Mouse (Mus musculus) cerebellum, adult 2 months (tissue): ENCODE measurements around the gene Prr15. TPM values are rescaled to one million over a fixed set of nuclear protein-coding genes. Genes with fewer than 3 reads are reported as not detected.
A peak's percentile ranks its signal among the peaks of the same experiment; 100 is the strongest.

Experiments used
- DNase-seq, 2 experiments: peaks; one replicate each; pipeline ENCODE4 v3.0.0; 2021
- H3K27ac ChIP-seq: fragments of 200-500 bp; 2 replicates; pipeline ENCODE4 v1.5.1; 2012; ENCODE audit warnings: low read length, control low read depth, inconsistent platforms; ENCODE audit not compliant: insufficient read depth
- H3K27me3 ChIP-seq: fragments of 200-500 bp; 2 replicates; pipeline ENCODE4 v1.6.1; 2012; ENCODE audit warnings: inconsistent platforms, mild to moderate bottlenecking, low read length, moderate library complexity; ENCODE audit not compliant: control insufficient read depth, insufficient read depth
- H3K4me1 ChIP-seq: fragments of 200-500 bp; 2 replicates; pipeline ENCODE4 v1.6.1; 2011; ENCODE audit warnings: low read length; ENCODE audit not compliant: control insufficient read depth, insufficient read depth
- H3K4me3 ChIP-seq: fragments of 200-500 bp; replicated peaks from 2 replicates; pipeline ENCODE3; 2011; ENCODE audit warnings: mild to moderate bottlenecking, low read depth, low read length, control low read depth; ENCODE audit not compliant: insufficient read depth
- CTCF ChIP-seq: fragments of 200-500 bp; IDR thresholded peaks from 2 replicates; pipeline ENCODE4 v1.5.1; 2011; ENCODE audit warnings: low read depth, mild to moderate bottlenecking, control low read depth, low read length, moderate library complexity, borderline replicate concordance; ENCODE audit not compliant: insufficient read depth
- POLR2A ChIP-seq: fragments of 200-500 bp; IDR thresholded peaks from 2 replicates; pipeline ENCODE4 v1.6.1; 2011; ENCODE audit warnings: low read length, control low read depth, borderline replicate concordance; ENCODE audit not compliant: insufficient read depth
- WGBS: fragments of 180-500 bp; shearing (Covaris S2); methylation state at CpG from one replicate; pipeline ENCODE4 v1.1.7; 2018; 5-methylcytosine and 5-hydroxymethylcytosine counted together
- polyA plus RNA-seq: library from polyadenylated mRNA; depleted of rRNA; stranded (reverse); fragments of >200 nt; gene quantifications from 2 replicates; pipeline ENCODE4 v1.2.3, GENCODE M21; 2012

Prr15 gene
- polyA plus RNA-seq, 1 experiment = 1.9 TPM

DNA sequence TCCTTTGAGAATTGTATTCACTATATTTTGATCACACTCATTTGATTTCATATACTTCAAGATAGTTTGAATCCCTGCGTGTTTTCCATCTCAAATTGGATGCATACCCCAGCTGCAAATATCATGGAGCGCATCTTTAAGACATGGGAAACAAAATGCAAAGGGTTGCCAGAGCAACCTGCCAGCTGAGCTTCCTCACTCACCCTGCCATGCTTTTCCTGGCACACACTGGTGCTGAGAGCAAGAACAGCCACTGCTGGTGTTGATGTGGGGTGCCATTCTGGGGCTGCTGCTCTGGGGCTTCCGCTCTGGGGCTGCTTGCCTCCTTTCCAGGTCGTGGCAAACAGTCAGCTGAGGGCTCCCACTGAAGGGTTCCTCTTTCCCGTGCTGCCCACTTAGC, 38.8 kb upstream of the Prr15 start:
- peaks cover 16% of the 10 kb centered on the region for H3K4me1 ChIP-seq
- DNase-seq = no peak
- no peaks in the 10 kb centered on the region for H3K27me3 ChIP-seq
- no peak overlapping the region for H3K4me3 ChIP-seq
- WGBS = 60% methylated on average over 5 of the region's 5 CpGs
- H3K27ac ChIP-seq = no peak overlapping the region
- TF ChIP-seq CTCF (no peak), POLR2A (no peak)

DNA sequence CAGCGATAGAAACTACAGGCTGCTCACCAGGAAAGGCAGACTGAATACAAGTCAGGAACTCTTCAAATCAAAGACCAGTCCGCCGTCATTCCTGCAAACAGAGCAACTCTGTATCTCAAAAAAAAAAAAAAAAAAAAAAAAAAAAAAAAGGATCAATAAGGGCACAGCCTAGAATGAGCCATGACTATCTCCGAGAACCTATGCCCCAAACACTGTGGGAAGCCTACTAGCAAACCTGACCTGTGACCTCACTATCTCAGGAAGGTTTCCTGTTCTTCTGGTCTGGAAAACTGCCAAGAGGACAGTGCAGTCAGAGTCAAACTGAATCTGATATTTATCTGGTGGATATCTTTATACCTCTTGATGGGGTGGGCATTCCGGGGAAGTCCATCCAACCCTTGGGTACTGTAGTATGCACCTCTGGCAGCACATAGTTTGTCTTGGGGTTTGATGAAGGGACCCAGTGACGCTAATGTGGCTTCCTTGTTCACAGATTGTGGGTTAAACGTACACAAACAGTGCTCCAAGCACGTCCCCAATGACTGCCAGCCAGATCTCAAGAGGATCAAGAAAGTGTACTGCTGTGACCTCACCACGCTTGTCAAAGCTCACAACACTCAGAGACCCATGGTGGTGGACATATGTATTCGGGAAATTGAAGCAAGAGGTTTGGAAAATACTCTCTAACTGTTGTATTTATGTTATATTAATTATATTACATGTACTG, 35.7 kb upstream of the Prr15 start:
- no peak for DNase-seq
- 60% methylated on average over 10 of the region's 10 CpGs for WGBS
- Histone ChIP-seq H3K4me1 (peaks cover 6% of the 10 kb centered on the region), H3K27me3 (no peaks in the 10 kb centered on the region), H3K4me3 (no peak overlapping the region), H3K27ac (peak overlapping the region; percentile 61; the same call in 1 of the 2 replicates)
- TF ChIP-seq POLR2A (no peak), CTCF (no peak)

DNA sequence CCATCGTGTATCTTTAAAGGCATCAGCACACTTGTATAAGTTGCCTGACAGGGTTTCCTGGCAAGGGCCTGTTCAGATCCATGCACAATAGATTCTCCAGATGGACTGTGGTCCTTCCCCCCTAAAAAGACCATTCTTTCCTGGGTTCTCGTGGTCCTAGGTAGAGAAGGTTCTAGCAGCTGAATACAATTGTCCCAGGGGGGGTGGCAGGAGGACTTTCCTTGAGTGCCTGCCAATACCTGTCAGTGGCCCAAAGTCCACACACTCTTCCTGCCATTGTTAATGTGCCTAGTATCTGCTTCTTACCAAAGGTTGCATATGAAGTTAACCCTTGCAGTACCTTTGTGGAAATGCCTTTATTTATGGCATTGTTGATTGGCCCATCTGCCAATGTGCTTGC, 28.4 kb upstream of the Prr15 start:
- Histone ChIP-seq H3K4me1 (peaks cover 3% of the 10 kb centered on the region), H3K4me3 (no peak overlapping the region), H3K27me3 (no peaks in the 10 kb centered on the region), H3K27ac (no peak overlapping the region)
- 45% methylated on average over 2 of the region's 2 CpGs for WGBS
- no peak for TF ChIP-seq CTCF
- no peak for TF ChIP-seq POLR2A
- DNase-seq = no peak

DNA sequence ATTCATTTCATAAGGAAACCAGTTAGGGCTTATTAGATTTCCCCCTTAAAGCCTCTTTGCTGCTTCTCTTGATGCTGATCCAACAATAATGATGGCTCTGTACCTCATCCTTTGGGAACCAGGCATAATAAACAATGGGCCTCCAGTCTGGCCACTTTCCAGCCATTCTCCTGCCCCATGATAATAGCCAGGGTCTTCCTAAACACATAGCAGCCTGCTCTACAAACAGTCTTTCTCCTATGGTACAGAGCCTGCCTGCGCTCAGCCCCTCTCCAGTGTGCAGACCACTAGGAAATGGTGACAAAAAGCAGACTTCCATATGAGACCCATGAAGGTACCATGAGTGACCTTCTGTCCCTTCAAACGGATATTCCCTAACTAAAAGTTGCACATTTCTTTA, 26.2 kb upstream of the Prr15 start:
- Histone ChIP-seq H3K4me3 (no peak overlapping the region), H3K27ac (no peak overlapping the region), H3K4me1 (peaks cover 5% of the 10 kb centered on the region), H3K27me3 (no peaks in the 10 kb centered on the region)
- TF ChIP-seq CTCF (no peak), POLR2A (no peak)
- WGBS = 73% methylated on average over 2 of the region's 2 CpGs
- no peak for DNase-seq

DNA sequence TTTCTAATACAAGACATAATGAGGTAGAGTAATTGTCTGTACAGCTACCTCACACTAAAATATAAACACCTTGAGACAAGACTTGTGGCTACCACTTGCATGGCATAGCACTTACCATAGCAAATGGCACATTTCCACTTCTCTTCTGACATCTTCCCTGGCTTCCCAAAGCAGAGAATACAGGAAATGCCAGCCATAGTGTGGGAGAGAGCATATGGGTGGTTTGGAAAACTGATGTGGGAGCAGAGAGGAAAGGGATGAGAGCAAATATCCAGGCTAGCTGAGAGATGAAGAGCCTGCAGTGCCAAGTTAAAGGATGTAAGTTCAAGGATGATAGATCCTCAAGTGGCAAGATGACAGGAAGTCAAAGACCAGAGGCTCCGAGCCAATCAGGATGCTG, 19.9 kb upstream of the Prr15 start:
- no peak for DNase-seq
- Histone ChIP-seq H3K27ac (no peak overlapping the region), H3K4me1 (peaks cover 5% of the 10 kb centered on the region), H3K4me3 (no peak overlapping the region), H3K27me3 (no peaks in the 10 kb centered on the region)
- 76% methylated on average over 1 of the region's 1 CpGs for WGBS
- TF ChIP-seq POLR2A (no peak), CTCF (no peak)

DNA sequence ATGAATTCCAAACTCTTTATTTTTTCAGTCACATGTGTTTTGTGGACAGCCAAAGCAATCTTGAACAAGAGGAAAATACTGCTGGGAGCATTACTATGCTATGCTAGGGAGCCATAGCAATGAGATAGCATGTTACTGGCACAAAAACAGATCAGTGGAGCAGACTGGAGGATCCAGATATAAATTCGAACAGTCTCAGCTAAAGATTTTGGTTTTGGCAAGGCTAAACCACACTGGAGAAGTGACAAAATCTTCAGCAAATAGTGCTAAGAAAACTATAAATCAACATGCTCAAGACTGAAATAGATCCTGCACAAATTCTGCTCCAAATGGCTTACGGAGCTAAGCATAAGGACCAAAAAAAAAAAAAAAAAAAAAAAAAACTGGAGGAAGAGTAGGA, 12.6 kb upstream of the Prr15 start:
- no peak overlapping the region for H3K27ac ChIP-seq
- no peak for DNase-seq
- H3K4me1 ChIP-seq = no peaks in the 10 kb centered on the region
- TF ChIP-seq POLR2A (no peak), CTCF (no peak)
- H3K4me3 ChIP-seq = no peak overlapping the region
- 64% methylated on average over 2 of the region's 2 CpGs for whole genome bisulfite sequencing
- H3K27me3 ChIP-seq = no peaks in the 10 kb centered on the region

DNA sequence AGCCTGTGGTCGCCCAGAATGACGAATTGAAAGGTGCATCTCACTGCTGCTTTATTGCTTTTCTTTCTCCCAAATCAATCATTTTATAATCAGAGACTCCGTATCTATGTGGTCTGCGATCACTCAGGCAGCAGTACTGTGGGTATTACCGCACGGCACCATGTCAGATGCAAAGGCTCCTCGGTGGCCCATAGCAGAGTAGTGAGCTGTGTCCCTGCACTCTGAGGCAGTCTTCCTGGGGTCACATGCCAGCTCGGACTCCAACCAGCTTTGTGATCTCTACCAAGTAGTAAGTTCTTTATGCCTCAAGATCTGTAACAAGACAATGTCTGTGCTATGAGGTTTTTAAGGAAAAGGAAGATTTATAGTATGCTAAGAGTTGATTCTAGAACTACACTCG, 7.0 kb upstream of the Prr15 start:
- H3K4me3 ChIP-seq = no peak overlapping the region
- TF ChIP-seq CTCF = no peak
- TF ChIP-seq POLR2A = no peak
- H3K4me1 ChIP-seq = no peaks in the 10 kb centered on the region
- no peaks in the 10 kb centered on the region for H3K27me3 ChIP-seq
- no peak overlapping the region for H3K27ac ChIP-seq
- DNase-seq = no peak
- WGBS = 87% methylated on average over 9 of the region's 9 CpGs

DNA sequence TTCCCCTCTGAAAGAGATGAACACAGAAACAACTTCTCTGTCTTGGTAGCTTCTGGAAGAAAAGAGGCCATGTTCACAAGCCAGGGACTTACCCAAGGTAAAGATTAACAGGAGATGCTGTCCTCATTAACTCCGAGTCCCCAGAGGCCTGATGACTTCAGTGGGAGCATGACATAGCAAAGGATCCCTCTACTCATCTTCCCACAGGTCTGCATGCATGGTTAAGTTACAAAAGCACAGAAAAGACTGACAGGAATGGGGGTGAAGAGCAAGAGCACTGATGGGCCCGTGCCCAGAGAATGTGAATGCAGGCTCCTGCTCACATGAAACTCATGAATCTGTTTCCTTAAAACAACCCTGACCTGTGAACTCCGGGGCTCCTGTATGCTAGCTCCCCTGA, 6.4 kb upstream of the Prr15 start:
- TF ChIP-seq POLR2A = no peak
- no peak for TF ChIP-seq CTCF
- H3K27ac ChIP-seq = no peak overlapping the region
- no peak for DNase-seq
- H3K27me3 ChIP-seq = no peaks in the 10 kb centered on the region
- no peak overlapping the region for H3K4me3 ChIP-seq
- H3K4me1 ChIP-seq = no peaks in the 10 kb centered on the region
- 68% methylated on average over 3 of the region's 3 CpGs for WGBS

DNA sequence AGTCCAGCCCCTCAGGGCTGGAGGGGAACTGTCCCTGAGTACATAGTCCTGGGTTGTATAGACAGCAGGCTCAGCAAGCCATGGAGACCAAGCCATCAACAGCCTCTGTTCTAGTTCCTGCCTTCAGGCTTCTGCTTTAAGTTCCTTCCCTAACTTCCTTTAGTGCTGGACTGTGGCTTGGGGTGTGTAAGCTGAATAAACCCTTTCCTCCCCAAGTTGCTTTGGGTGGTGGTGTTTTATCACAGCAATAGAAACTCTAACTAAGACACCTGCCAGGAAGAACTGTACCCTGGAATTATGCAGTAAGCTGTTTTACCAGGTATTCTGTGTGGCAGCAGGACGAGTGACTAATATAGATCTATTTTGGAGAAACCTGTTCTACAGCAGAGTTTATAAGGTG, 5.4 kb upstream of the Prr15 start:
- DNase-seq = no peak
- 93% methylated on average over 1 of the region's 1 CpGs for WGBS
- H3K27me3 ChIP-seq = no peaks in the 10 kb centered on the region
- TF ChIP-seq POLR2A (no peak), CTCF (no peak)
- no peaks in the 10 kb centered on the region for H3K4me1 ChIP-seq
- H3K4me3 ChIP-seq = no peak overlapping the region
- H3K27ac ChIP-seq = no peak overlapping the region
